Mouse (Mus musculus) ES-Bruce4 (cell line): ENCODE results near the gene Srsf6.

ENCODE experiments used
- CTCF ChIP-seq: IDR thresholded peaks from one replicate; pipeline ENCODE4 v1.8.1; 2011; ENCODE audit warnings: low read depth, low read length
- EP300 ChIP-seq: IDR thresholded peaks from 2 replicates; pipeline ENCODE4 v1.6.1; 2011; ENCODE audit warnings: low read depth, low read length; ENCODE audit not compliant: insufficient read depth
- POLR2A ChIP-seq: IDR thresholded peaks from one replicate; pipeline ENCODE4 v1.8.1; 2011; ENCODE audit warnings: low read length; ENCODE audit not compliant: insufficient read depth

DNA sequence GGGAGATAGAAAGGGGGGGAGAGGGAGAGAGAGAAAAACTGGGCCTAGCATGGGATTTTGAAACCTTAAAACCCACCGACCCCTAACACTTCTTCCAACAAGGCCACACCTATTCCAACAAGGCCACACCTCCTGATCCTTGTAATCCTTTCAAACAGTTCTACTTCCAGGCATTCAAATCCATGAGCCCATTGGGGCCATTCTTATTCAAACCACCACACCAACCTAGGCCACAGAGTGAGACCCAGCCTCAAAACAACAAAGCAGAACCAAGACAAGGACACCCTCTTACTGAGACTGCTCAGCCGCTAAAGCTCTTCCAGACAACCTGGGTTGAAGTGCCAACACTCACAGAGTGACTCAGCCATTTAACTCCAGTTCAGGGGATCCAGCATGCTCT is 19.4 kb downstream of the Srsf6 start:
- TF ChIP-seq POLR2A (no peak), EP300 (no peak), CTCF (no peak)
